Mouse (Mus musculus) MEL (cell line): ENCODE results near the gene Fhit. TPM values are rescaled to one million over a fixed set of nuclear protein-coding genes. Genes with fewer than 3 reads are reported as not detected.

Experiments
- DNase-seq: peaks from one replicate; pipeline ENCODE4 v3.0.0; 2011; ENCODE audit warnings: low read depth, low spot score
- H3K27ac ChIP-seq: 2 replicates; pipeline ENCODE4 v1.5.1; 2012; ENCODE audit warnings: low read depth, mild to moderate bottlenecking, control low read depth, low read length, moderate library complexity; ENCODE audit not compliant: control insufficient read depth
- H3K27me3 ChIP-seq, 2 experiments: fragments of 150-350 bp in 1 of 2; sonication (generic) in 1 of 2; 2 replicates each; pipeline ENCODE4 v1.6.1; 2012; ENCODE audit warnings: low read length in 2 of 2, mild to moderate bottlenecking in 2 of 2, improper control_type of control experiment in 1 of 2, moderate library complexity in 1 of 2; ENCODE audit not compliant: insufficient read depth in 2 of 2, control insufficient read depth in 1 of 2
- H3K36me3 ChIP-seq, 2 experiments: 2 replicates each; pipeline ENCODE4 v1.6.1; 2012 to 2014; ENCODE audit warnings: low read length in 2 of 2, improper control_type of control experiment in 1 of 2, inconsistent platforms in 1 of 2, mild to moderate bottlenecking in 1 of 2; ENCODE audit not compliant: insufficient read depth in 2 of 2, control insufficient read depth in 1 of 2
- H3K4me1 ChIP-seq, 2 experiments: fragments of 150-350 bp in 1 of 2; sonication (generic) in 1 of 2; 2 replicates each; pipeline ENCODE4 v1.6.1; 2012; ENCODE audit warnings: low read length in 2 of 2, improper control_type of control experiment in 1 of 2, mild to moderate bottlenecking in 1 of 2; ENCODE audit not compliant: insufficient read depth in 2 of 2, control insufficient read depth in 1 of 2
- H3K4me3 ChIP-seq, 2 experiments: fragments of 150-350 bp in 1 of 2; sonication (generic) in 1 of 2; 2 replicates each; pipeline ENCODE4 v1.5.1; 2012; ENCODE audit warnings: low read depth in 2 of 2, low read length in 2 of 2, mild to moderate bottlenecking in 2 of 2, moderate library complexity in 2 of 2, control low read depth in 1 of 2, improper control_type of control experiment in 1 of 2; ENCODE audit not compliant: control insufficient read depth in 1 of 2, insufficient read depth in 1 of 2
- H3K79me2 ChIP-seq: 2 replicates; pipeline ENCODE4 v1.6.1; 2012; ENCODE audit warnings: mild to moderate bottlenecking, low read length, moderate library complexity; ENCODE audit not compliant: control insufficient read depth, poor library complexity, insufficient read depth
- H3K9ac ChIP-seq: 2 replicates; pipeline ENCODE4 v1.6.1; 2012; ENCODE audit warnings: low read depth, mild to moderate bottlenecking, control low read depth, low read length, moderate library complexity; ENCODE audit not compliant: control insufficient read depth, poor library complexity, severe bottlenecking
- H3K9me3 ChIP-seq: fragments of 150-350 bp; sonication (generic); replicated peaks from 2 replicates; pipeline ENCODE4 v1.6.1; 2012; ENCODE audit warnings: mild to moderate bottlenecking, low read length, improper control_type of control experiment, moderate library complexity; ENCODE audit not compliant: insufficient read depth
- ELF1 ChIP-seq: IDR thresholded peaks from 2 replicates; pipeline ENCODE4 v1.6.1; 2014; ENCODE audit warnings: low read depth, mild to moderate bottlenecking, inconsistent platforms, low read length, improper control_type of control experiment, moderate library complexity
- ETS1 ChIP-seq: IDR thresholded peaks from 2 replicates; pipeline ENCODE4 v1.6.1; 2012; ENCODE audit warnings: low read depth, mild to moderate bottlenecking, inconsistent platforms, low read length, improper control_type of control experiment, moderate library complexity
- GABPA ChIP-seq: IDR thresholded peaks from 2 replicates; pipeline ENCODE4 v1.6.1; 2012; ENCODE audit warnings: low read depth, mild to moderate bottlenecking, inconsistent platforms, low read length, improper control_type of control experiment, moderate library complexity
- HCFC1 ChIP-seq: IDR thresholded peaks from 2 replicates; pipeline ENCODE4 v1.6.1; 2012; ENCODE audit warnings: low read depth, mild to moderate bottlenecking, inconsistent platforms, low read length, improper control_type of control experiment, moderate library complexity
- KAT2A ChIP-seq: conservative IDR thresholded peaks from 2 replicates; pipeline ENCODE4 v1.6.1; 2012; ENCODE audit warnings: low read depth, low read length, improper control_type of control experiment, inconsistent platforms
- MAX ChIP-seq: IDR thresholded peaks from 2 replicates; pipeline ENCODE4 v1.6.1; 2011; ENCODE audit warnings: low read length, improper control_type of control experiment
- MXI1 ChIP-seq: IDR thresholded peaks from 2 replicates; pipeline ENCODE4 v1.6.1; 2011; ENCODE audit warnings: mild to moderate bottlenecking, low read depth, low read length, improper control_type of control experiment
- MYB ChIP-seq: IDR thresholded peaks from 2 replicates; pipeline ENCODE4 v1.6.1; 2011; ENCODE audit warnings: mild to moderate bottlenecking, low read depth, low read length, improper control_type of control experiment
- NELFE ChIP-seq: IDR thresholded peaks from 2 replicates; pipeline ENCODE4 v1.6.1; 2011; ENCODE audit warnings: low read depth, low read length, improper control_type of control experiment
- NRF1 ChIP-seq: IDR thresholded peaks from 2 replicates; pipeline ENCODE4 v1.6.1; 2014; ENCODE audit warnings: low read depth, mild to moderate bottlenecking, inconsistent platforms, low read length, improper control_type of control experiment, moderate library complexity; ENCODE audit not compliant: poor library complexity, insufficient read depth, severe bottlenecking
- POLR2A ChIP-seq, 2 experiments: IDR thresholded peaks; 2 replicates each; pipeline ENCODE4 v1.6.1; 2011 to 2012; ENCODE audit warnings: low read length in 2 of 2, mild to moderate bottlenecking in 2 of 2, control low read depth in 1 of 2, improper control_type of control experiment in 1 of 2, low read depth in 1 of 2, moderate library complexity in 1 of 2; ENCODE audit not compliant: control insufficient read depth in 1 of 2, insufficient read depth in 1 of 2, poor library complexity in 1 of 2
- POLR2AphosphoS2 ChIP-seq: IDR thresholded peaks from 2 replicates; pipeline ENCODE4 v1.6.1; 2011; ENCODE audit warnings: low read length, improper control_type of control experiment
- POLR2AphosphoS5 ChIP-seq: IDR thresholded peaks from 2 replicates; pipeline ENCODE4 v1.6.1; 2012; ENCODE audit warnings: low read depth, borderline replicate concordance, mild to moderate bottlenecking, inconsistent platforms, low read length, moderate library complexity, mixed read lengths
- RAD21 ChIP-seq: IDR thresholded peaks from 2 replicates; pipeline ENCODE4 v1.6.1; 2011; ENCODE audit warnings: mild to moderate bottlenecking, low read depth, low read length, improper control_type of control experiment
- RCOR1 ChIP-seq: IDR thresholded peaks from 2 replicates; pipeline ENCODE4 v1.6.1; 2012; ENCODE audit warnings: low read depth, mild to moderate bottlenecking, inconsistent platforms, low read length, improper control_type of control experiment
- TCF12 ChIP-seq: IDR thresholded peaks from 2 replicates; pipeline ENCODE4 v1.6.1; 2014; ENCODE audit warnings: low read depth, mild to moderate bottlenecking, inconsistent platforms, low read length, improper control_type of control experiment, moderate library complexity
- UBTF ChIP-seq: IDR thresholded peaks from 2 replicates; pipeline ENCODE4 v1.6.1; 2012; ENCODE audit warnings: low read depth, mild to moderate bottlenecking, inconsistent platforms, low read length, improper control_type of control experiment, moderate library complexity, borderline replicate concordance; ENCODE audit not compliant: insufficient read depth
- USF2 ChIP-seq, 2 experiments: IDR thresholded peaks; 2 replicates each; pipeline ENCODE4 v1.6.1; 2011 to 2012; ENCODE audit warnings: improper control_type of control experiment in 2 of 2, low read length in 2 of 2, borderline replicate concordance in 1 of 2, inconsistent platforms in 1 of 2, low read depth in 1 of 2, mild to moderate bottlenecking in 1 of 2; ENCODE audit not compliant: insufficient read depth in 1 of 2
- ZNF384 ChIP-seq: IDR thresholded peaks from 2 replicates; pipeline ENCODE4 v1.6.1; 2012; ENCODE audit warnings: low read depth, mild to moderate bottlenecking, inconsistent platforms, low read length, improper control_type of control experiment
- polyA plus RNA-seq, 2 experiments: library from polyadenylated mRNA; stranded (reverse) in 1 of 2; unstranded in 1 of 2; fragments of >175 nt in 1 of 2; fragments of >200 nt in 1 of 2; gene quantifications; 2 replicates each; pipeline versions ENCODE4 v1.2.1 to v1.2.4; 2012; ENCODE audit warnings: low replicate concordance in 2 of 2, low read depth in 1 of 2; ENCODE audit not compliant: insufficient read length in 2 of 2, insufficient read depth in 1 of 2, missing spikeins in 1 of 2
- total RNA-seq: library from RNA; depleted of rRNA; stranded (reverse); fragments of 300-350 nt; gene quantifications from 2 replicates; pipeline ENCODE4 v1.2.3, GENCODE M21; 2012

Gene Fhit
- total and polyA plus RNA-seq, 3 experiments = 0.77 to 1.3 TPM; not detected in 1

DNA sequence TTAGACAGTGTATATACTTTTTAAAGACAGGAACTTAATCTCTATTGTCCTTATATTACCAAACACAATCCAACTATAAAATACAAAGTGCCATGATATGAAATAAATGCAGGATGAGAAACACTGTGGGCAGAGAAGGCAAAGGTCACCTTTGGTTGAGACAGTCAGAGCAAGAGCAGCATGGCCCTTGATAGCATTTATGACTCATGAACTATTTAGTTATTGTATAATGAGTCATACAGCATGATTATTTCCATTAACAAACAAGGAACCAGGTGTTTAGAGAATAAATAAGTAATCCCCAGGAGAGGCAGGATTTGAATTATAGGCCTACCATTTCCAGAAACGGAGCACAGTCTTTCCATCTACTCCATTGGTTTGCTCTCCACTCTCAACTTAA, 503.6 kb downstream of the Fhit start:
- Histone ChIP-seq H3K79me2 (no peaks in the 10 kb centered on the region), H3K27me3 (no peaks in the 10 kb centered on the region), H3K4me1 (no peaks in the 10 kb centered on the region), H3K9me3 (no peaks in the 10 kb centered on the region), H3K4me3 (no peak overlapping the region), H3K27ac (no peak overlapping the region), H3K36me3 (no peaks in the 10 kb centered on the region), H3K9ac (no peak overlapping the region)
- no peak for DNase-seq
- TF ChIP-seq ETS1 (no peak), ELF1 (no peak), KAT2A (no peak), POLR2AphosphoS5 (no peak), POLR2AphosphoS2 (no peak), MAX (no peak), MYB (no peak), POLR2A (IDR thresholded peaks at IDR 0.05; ENCODE audit: control insufficient read depth in 1 of 2, insufficient read depth in 1 of 2, low read depth in 1 of 2, low read length in 2 of 2, poor library complexity in 1 of 2) (no peak), ZNF384 (no peak)

DNA sequence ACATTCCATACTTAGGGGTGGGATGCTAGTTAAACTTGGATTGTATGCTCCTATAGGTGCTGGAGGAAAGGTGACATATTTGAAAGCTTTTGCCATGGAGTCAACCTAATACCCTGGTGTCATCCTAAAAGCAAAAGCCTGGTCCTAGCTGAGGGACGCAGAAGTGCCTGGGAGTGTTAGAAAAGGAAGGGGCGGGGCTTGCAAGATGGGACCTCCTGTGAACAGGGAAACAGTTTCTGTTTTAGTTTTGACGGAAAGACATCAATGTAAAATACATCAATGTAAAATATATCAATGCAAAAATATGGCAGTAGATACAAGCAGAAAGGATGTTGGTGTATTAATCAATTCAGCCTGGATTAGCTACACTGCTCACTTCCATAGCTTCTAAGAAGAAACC, 504.5 kb downstream of the Fhit start:
- Histone ChIP-seq H3K79me2 (no peaks in the 10 kb centered on the region), H3K9me3 (no peaks in the 10 kb centered on the region), H3K36me3 (no peaks in the 10 kb centered on the region), H3K27ac (no peak overlapping the region), H3K4me3 (no peak overlapping the region), H3K27me3 (no peaks in the 10 kb centered on the region), H3K4me1 (no peaks in the 10 kb centered on the region), H3K9ac (no peak overlapping the region)
- DNase-seq = no peak
- TF ChIP-seq RCOR1 = no peak
- TF ChIP-seq POLR2AphosphoS2 = no peak
- no peak for TF ChIP-seq HCFC1
- TF ChIP-seq NRF1 = no peak
- no peak for TF ChIP-seq ELF1
- TF ChIP-seq KAT2A = no peak
- no peak for TF ChIP-seq UBTF
- TF ChIP-seq USF2 (IDR thresholded peaks at IDR 0.05; ENCODE audit: borderline replicate concordance in 1 of 2, insufficient read depth in 1 of 2, low read depth in 1 of 2, low read length in 2 of 2) = no peak
- no peak for TF ChIP-seq TCF12
- no peak for TF ChIP-seq NELFE
- TF ChIP-seq MXI1 = no peak
- TF ChIP-seq RAD21 = no peak
- TF ChIP-seq GABPA = no peak
